23 mouse cellular contexts compared by ENCODE assay signal in genomic region chr4:100923598-100923997, GRCm38 (mm10).
DNase-seq lines count a peak whose midpoint lies in the region; ATAC-seq and TF ChIP-seq lines count a peak whose summit lies in the region.
"Had no signal": no experiment of that assay in that cellular context is flagged by ENCODE, and none has a peak within 500 bp of the region (broad histone marks: within the 10 kb centered on the region; RNA-seq: fewer than 3 reads in every experiment).

No protein-coding gene starts in this region.

- H3K9me3 ChIP-seq in intestine, embryonic 15.5 days: no peaks in the 10 kb centered on the region
- H3K9me3 ChIP-seq in intestine, postnatal 0 days (ENCODE audit: control insufficient read depth): no peaks in the 10 kb centered on the region
- H3K9me3 ChIP-seq in lung, embryonic 16.5 days (ENCODE audit: control insufficient read depth, low read length): no peaks in the 10 kb centered on the region
- H3K9me3 ChIP-seq in limb, embryonic 10.5 days (replicated peaks): no peaks in the 10 kb centered on the region
- H3K9me3 ChIP-seq in stomach, embryonic 15.5 days: no peaks in the 10 kb centered on the region
- H3K9me3 ChIP-seq: forebrain, embryonic 12.5 days; heart, embryonic 15.5 days; hindbrain, embryonic 13.5 days; midbrain, embryonic 10.5 days had no signal

- no peaks in the 10 kb centered on the region for H3K27me3 ChIP-seq in intestine, embryonic 15.5 days (replicated peaks)
- no peaks in the 10 kb centered on the region for H3K27me3 ChIP-seq in intestine, postnatal 0 days (replicated peaks; ENCODE audit: control insufficient read depth, insufficient read depth, low read length)
- no peaks in the 10 kb centered on the region for H3K27me3 ChIP-seq in lung, embryonic 16.5 days (ENCODE audit: control insufficient read depth, insufficient read depth, low read depth, low read length)
- H3K27me3 ChIP-seq in limb, embryonic 10.5 days (ENCODE audit: low read depth, poor library complexity, severe bottlenecking): no peaks in the 10 kb centered on the region
- no peaks in the 10 kb centered on the region for H3K27me3 ChIP-seq in stomach, embryonic 15.5 days (replicated peaks)
- H3K27me3 ChIP-seq: forebrain, embryonic 12.5 days; heart, embryonic 15.5 days; hindbrain, embryonic 13.5 days had no signal

- no peak overlapping the region for H3K4me2 ChIP-seq in intestine, embryonic 15.5 days (replicated peaks)
- no peak overlapping the region for H3K4me2 ChIP-seq in intestine, postnatal 0 days (replicated peaks; ENCODE audit: low read depth)
- no peak overlapping the region for H3K4me2 ChIP-seq in lung, embryonic 16.5 days (ENCODE audit: low read depth, low read length)
- H3K4me2 ChIP-seq in stomach, embryonic 15.5 days: no peak overlapping the region
- H3K4me2 ChIP-seq: forebrain, embryonic 12.5 days; heart, embryonic 15.5 days; hindbrain, embryonic 13.5 days had no signal

- TF ChIP-seq CTCF in intestine, postnatal 0 days (IDR thresholded peaks at IDR 0.05; ENCODE audit: low read depth): no peak

- H3K4me1 ChIP-seq in intestine, embryonic 15.5 days (replicated peaks): peaks cover 19% of the 10 kb centered on the region
- H3K4me1 ChIP-seq in intestine, postnatal 0 days (replicated peaks; ENCODE audit: control insufficient read depth, insufficient read depth, low read length): peaks cover 7% of the 10 kb centered on the region
- H3K4me1 ChIP-seq in lung, embryonic 16.5 days (replicated peaks; ENCODE audit: control insufficient read depth, insufficient read depth, low read length): peaks cover 14% of the 10 kb centered on the region
- peaks cover 67% of the 10 kb centered on the region for H3K4me1 ChIP-seq in limb, embryonic 10.5 days
- H3K4me1 ChIP-seq in stomach, embryonic 15.5 days: no peaks in the 10 kb centered on the region
- H3K4me1 ChIP-seq: heart, embryonic 15.5 days had no signal

- WGBS in intestine, embryonic 15.5 days: 41% methylated on average over 6 of the region's 6 CpGs
- 48% methylated on average over 6 of the region's 6 CpGs for WGBS in intestine, postnatal 0 days
- 27% methylated on average over 6 of the region's 6 CpGs for WGBS in lung, embryonic 16.5 days
- 55% methylated on average over 6 of the region's 6 CpGs for WGBS in limb, embryonic 10.5 days
- 50% methylated on average over 6 of the region's 6 CpGs for WGBS in stomach, embryonic 15.5 days

- no peak for ATAC-seq in intestine, embryonic 15.5 days
- no peak for ATAC-seq in intestine, postnatal 0 days
- ATAC-seq in lung, embryonic 16.5 days (ENCODE audit: low read depth): peak; percentile 59; the same call in 1 of the 2 replicates
- ATAC-seq in stomach, embryonic 15.5 days (ENCODE audit: insufficient read depth, low FRiP score, low read depth): no peak
- ATAC-seq: CD4-positive, CD25-positive, alpha-beta regulatory T cell, adult 4 months; midbrain, embryonic 16.5 days had no signal

- H3K9ac ChIP-seq in intestine, embryonic 15.5 days: no peak overlapping the region
- no peak overlapping the region for H3K9ac ChIP-seq in intestine, postnatal 0 days (ENCODE audit: low read depth, low read length)
- no peak overlapping the region for H3K9ac ChIP-seq in lung, embryonic 16.5 days (ENCODE audit: low read length)
- H3K9ac ChIP-seq in stomach, embryonic 15.5 days: no peak overlapping the region
- H3K9ac ChIP-seq: forebrain, embryonic 12.5 days; heart, embryonic 15.5 days; hindbrain, embryonic 13.5 days; liver, embryonic 14.5 days had no signal

- 0 out of 2 replicates have a peak overlapping the region, but pooled peaks have one; percentile 51 for H3K27ac ChIP-seq in intestine, embryonic 15.5 days
- H3K27ac ChIP-seq in intestine, postnatal 0 days (ENCODE audit: low read depth, low read length): no peak overlapping the region
- H3K27ac ChIP-seq in lung, embryonic 16.5 days (ENCODE audit: low read length): peak overlapping the region; percentile 41
- peak overlapping the region; percentile 61; the same call in 1 of the 2 replicates for H3K27ac ChIP-seq in limb, embryonic 10.5 days
- H3K27ac ChIP-seq in stomach, embryonic 15.5 days: peak overlapping the region; percentile 44; the same call in 1 of the 2 replicates
- H3K27ac ChIP-seq: forebrain, embryonic 12.5 days; heart, embryonic 15.5 days; left cerebral cortex, adult 2 months; liver, embryonic 14.5 days; midbrain, embryonic 10.5 days had no signal

- no peak for DNase-seq in lung, postnatal 25 days (ENCODE audit: low spot score)
- DNase-seq in limb, embryonic 10.5 days (ENCODE audit: low spot score): no peak
- no peak for DNase-seq in adrenal gland, postnatal 4 days (ENCODE audit: low spot score in 2 of 2)
- DNase-seq: cerebellum, adult 9-10 months; gastrocnemius, postnatal 36 days; heart, postnatal 36 days; left cerebral cortex, postnatal 4 days; right cerebral cortex, adult 18-20 months; right cerebral cortex, postnatal 4 days; thymus, postnatal 14 days had no signal

- H3K4me3 ChIP-seq in intestine, embryonic 15.5 days (replicated peaks): no peak overlapping the region
- no peak overlapping the region for H3K4me3 ChIP-seq in intestine, postnatal 0 days (ENCODE audit: low read depth, low read length)
- H3K4me3 ChIP-seq in lung, embryonic 16.5 days (ENCODE audit: low read length): no peak overlapping the region
- no peak overlapping the region for H3K4me3 ChIP-seq in limb, embryonic 10.5 days
- no peak overlapping the region for H3K4me3 ChIP-seq in stomach, embryonic 15.5 days (replicated peaks)
- H3K4me3 ChIP-seq: erythroblast, embryonic 14.5 days; forebrain, embryonic 12.5 days; heart, embryonic 15.5 days; hindbrain, embryonic 13.5 days; left cerebral cortex, adult 2 months; midbrain, embryonic 10.5 days had no signal

- H3K36me3 ChIP-seq in intestine, embryonic 15.5 days: no peaks in the 10 kb centered on the region
- peaks cover 9% of the 10 kb centered on the region for H3K36me3 ChIP-seq in intestine, postnatal 0 days (ENCODE audit: control insufficient read depth, insufficient read depth)
- no peaks in the 10 kb centered on the region for H3K36me3 ChIP-seq in lung, embryonic 16.5 days (ENCODE audit: control insufficient read depth, insufficient read depth, low read length)
- peaks cover 42% of the 10 kb centered on the region for H3K36me3 ChIP-seq in limb, embryonic 10.5 days
- H3K36me3 ChIP-seq in stomach, embryonic 15.5 days: 0 out of 2 replicates have a peak, but pooled peaks cover 3% of the 10 kb centered on the region
